Mouse (Mus musculus): ENCODE measurements around the gene Ano6. TPM values are rescaled to one million over a fixed set of nuclear protein-coding genes. Genes with fewer than 3 reads are reported as not detected.

Ano6 gene
- polyA plus RNA-seq, 1 experiment from 2014 or later = 24.6 TPM

DNA sequence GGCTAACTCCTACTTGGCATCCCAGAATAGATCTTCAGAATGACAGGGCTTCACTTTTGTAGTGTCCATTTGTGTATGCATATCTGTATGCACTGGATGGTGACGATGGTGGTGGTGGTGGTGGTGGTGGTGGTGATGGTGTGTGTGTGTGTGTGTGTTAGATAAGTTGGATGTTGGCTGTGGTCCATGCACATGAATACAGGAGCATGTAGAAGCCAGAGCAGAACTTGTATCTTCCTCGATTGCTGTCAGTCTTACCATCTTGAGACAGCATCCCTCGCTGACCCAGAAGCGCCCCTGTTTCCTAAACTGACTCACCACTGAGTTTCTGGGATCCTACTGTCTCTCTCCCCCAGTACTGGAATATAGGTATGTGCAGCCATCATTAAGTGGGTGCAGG, 131.0 kb downstream of the Ano6 start:
- no peaks in the 10 kb centered on the region for H3K27me3 ChIP-seq (ENCODE audit: control insufficient read depth, insufficient read depth, low read depth, low read length)
- no peak overlapping the region for H3K4me3 ChIP-seq (ENCODE audit: low read depth, low read length)
- no peaks in the 10 kb centered on the region for H3K9me3 ChIP-seq (replicated peaks; ENCODE audit: control insufficient read depth, low read length, poor library complexity, severe bottlenecking)
- no peaks in the 10 kb centered on the region for H3K36me3 ChIP-seq (ENCODE audit: control insufficient read depth, insufficient read depth, low read length)
- no peak overlapping the region for H3K4me2 ChIP-seq (ENCODE audit: low read length)
- H3K4me1 ChIP-seq (ENCODE audit: control insufficient read depth, insufficient read depth, low read length) = peaks cover 13% of the 10 kb centered on the region
- 95% methylated on average over 4 of the region's 4 CpGs for WGBS
- no peak overlapping the region for H3K27ac ChIP-seq (ENCODE audit: low read length)
- H3K9ac ChIP-seq (ENCODE audit: low read depth, low read length) = no peak overlapping the region
- ATAC-seq = no peak

DNA sequence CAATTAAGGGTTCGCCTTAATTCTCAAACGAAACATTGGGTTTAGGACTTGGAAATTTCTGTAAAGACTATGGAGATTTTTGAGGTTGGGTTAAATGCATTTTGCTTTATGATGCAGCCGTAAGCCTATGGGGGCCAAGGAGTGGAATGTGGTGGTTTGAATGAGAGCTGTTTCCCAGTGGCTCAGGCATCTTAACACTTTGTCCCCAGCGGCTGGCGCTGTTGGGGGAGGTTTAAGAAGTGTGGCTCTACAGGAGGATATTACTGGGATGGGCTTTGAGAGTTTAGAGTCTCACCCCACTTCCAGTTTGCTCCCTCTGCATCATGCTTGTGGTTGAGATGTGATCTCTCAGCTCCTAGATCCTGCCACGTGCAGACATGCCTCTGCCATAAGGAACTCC, 131.9 kb downstream of the Ano6 start:
- WGBS = 84% methylated on average over 6 of the region's 6 CpGs
- H3K4me1 ChIP-seq (ENCODE audit: control insufficient read depth, insufficient read depth, low read length) = peaks cover 13% of the 10 kb centered on the region
- no peak overlapping the region for H3K9ac ChIP-seq (ENCODE audit: low read depth, low read length)
- no peak overlapping the region for H3K4me3 ChIP-seq (ENCODE audit: low read depth, low read length)
- no peaks in the 10 kb centered on the region for H3K36me3 ChIP-seq (ENCODE audit: control insufficient read depth, insufficient read depth, low read length)
- no peak overlapping the region for H3K4me2 ChIP-seq (ENCODE audit: low read length)
- H3K9me3 ChIP-seq (replicated peaks; ENCODE audit: control insufficient read depth, low read length, poor library complexity, severe bottlenecking) = no peaks in the 10 kb centered on the region
- no peak overlapping the region for H3K27ac ChIP-seq (ENCODE audit: low read length)
- H3K27me3 ChIP-seq (ENCODE audit: control insufficient read depth, insufficient read depth, low read depth, low read length) = no peaks in the 10 kb centered on the region
- ATAC-seq = no peak

DNA sequence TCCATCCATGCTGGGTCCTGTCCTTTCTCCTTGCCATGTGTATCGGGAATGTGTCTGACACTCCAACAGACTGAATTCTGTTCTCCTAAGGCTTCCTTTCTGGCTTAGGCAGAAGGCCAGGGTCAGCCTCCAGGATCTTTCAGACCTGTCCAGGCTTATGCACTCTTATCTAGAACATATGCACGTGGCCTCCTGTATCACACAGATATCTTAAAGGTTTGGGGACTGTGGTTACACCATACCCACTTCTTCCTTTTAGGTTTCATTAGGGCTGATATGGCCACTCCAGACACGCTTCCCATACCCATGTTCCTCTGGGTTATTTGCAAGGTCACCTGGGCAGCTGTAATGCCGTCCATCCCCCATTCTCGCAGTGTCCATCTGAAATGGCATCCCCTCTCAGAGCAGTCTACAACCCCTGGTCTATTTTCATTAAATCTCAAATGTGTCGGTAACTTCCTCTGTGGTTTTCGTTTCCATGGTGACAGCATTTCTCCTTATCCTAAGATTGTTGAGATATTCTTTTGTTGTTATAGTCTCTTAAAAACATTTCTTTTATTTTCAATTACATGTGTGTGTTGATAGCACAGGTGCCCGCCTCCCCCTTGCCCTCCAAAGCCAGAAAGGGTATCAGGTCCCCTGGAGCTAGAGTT, 134.8 kb downstream of the Ano6 start:
- no peak overlapping the region for H3K9ac ChIP-seq (ENCODE audit: low read depth, low read length)
- H3K4me1 ChIP-seq (ENCODE audit: control insufficient read depth, insufficient read depth, low read length) = peaks cover 8% of the 10 kb centered on the region
- no peak overlapping the region for H3K4me3 ChIP-seq (ENCODE audit: low read depth, low read length)
- 0 out of 2 replicates have a peak, but pooled peaks cover under 1% of the 10 kb centered on the region for H3K36me3 ChIP-seq (ENCODE audit: control insufficient read depth, insufficient read depth, low read length)
- ATAC-seq = no peak
- no peak overlapping the region for H3K4me2 ChIP-seq (ENCODE audit: low read length)
- WGBS = 81% methylated on average over 8 of the region's 8 CpGs
- no peaks in the 10 kb centered on the region for H3K9me3 ChIP-seq (replicated peaks; ENCODE audit: control insufficient read depth, low read length, poor library complexity, severe bottlenecking)
- H3K27me3 ChIP-seq (ENCODE audit: control insufficient read depth, insufficient read depth, low read depth, low read length) = no peaks in the 10 kb centered on the region
- no peak overlapping the region for H3K27ac ChIP-seq (ENCODE audit: low read length)

DNA sequence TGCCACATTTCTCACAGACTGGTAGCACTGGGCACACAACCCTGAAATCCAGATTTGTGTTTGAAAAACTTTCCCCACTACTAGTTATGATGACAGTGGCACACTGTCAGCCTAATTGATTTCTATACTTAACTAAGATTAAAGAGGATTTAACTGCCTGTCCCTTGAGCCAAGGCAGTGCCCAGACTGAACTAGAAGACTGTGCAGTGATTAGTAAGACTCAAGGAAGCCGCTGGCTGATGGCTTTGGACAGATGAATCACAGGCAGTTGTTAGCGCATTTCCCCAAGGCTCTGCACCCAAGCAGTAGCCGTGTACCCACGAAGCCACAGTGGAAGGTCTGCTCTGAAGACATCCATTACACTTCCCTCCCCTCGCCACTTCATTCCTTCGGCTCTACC, 138.4 kb downstream of the Ano6 start:
- no peak overlapping the region for H3K27ac ChIP-seq (ENCODE audit: low read length)
- peaks cover 8% of the 10 kb centered on the region for H3K4me1 ChIP-seq (ENCODE audit: control insufficient read depth, insufficient read depth, low read length)
- no peak for ATAC-seq
- H3K9me3 ChIP-seq (replicated peaks; ENCODE audit: control insufficient read depth, low read length, poor library complexity, severe bottlenecking) = no peaks in the 10 kb centered on the region
- no peak overlapping the region for H3K4me2 ChIP-seq (ENCODE audit: low read length)
- H3K9ac ChIP-seq (ENCODE audit: low read depth, low read length) = no peak overlapping the region
- no peaks in the 10 kb centered on the region for H3K27me3 ChIP-seq (ENCODE audit: control insufficient read depth, insufficient read depth, low read depth, low read length)
- H3K4me3 ChIP-seq (ENCODE audit: low read depth, low read length) = no peak overlapping the region
- H3K36me3 ChIP-seq (ENCODE audit: control insufficient read depth, insufficient read depth, low read length) = 0 out of 2 replicates have a peak, but pooled peaks cover 2% of the 10 kb centered on the region
- WGBS = 84% methylated on average over 6 of the region's 6 CpGs

DNA sequence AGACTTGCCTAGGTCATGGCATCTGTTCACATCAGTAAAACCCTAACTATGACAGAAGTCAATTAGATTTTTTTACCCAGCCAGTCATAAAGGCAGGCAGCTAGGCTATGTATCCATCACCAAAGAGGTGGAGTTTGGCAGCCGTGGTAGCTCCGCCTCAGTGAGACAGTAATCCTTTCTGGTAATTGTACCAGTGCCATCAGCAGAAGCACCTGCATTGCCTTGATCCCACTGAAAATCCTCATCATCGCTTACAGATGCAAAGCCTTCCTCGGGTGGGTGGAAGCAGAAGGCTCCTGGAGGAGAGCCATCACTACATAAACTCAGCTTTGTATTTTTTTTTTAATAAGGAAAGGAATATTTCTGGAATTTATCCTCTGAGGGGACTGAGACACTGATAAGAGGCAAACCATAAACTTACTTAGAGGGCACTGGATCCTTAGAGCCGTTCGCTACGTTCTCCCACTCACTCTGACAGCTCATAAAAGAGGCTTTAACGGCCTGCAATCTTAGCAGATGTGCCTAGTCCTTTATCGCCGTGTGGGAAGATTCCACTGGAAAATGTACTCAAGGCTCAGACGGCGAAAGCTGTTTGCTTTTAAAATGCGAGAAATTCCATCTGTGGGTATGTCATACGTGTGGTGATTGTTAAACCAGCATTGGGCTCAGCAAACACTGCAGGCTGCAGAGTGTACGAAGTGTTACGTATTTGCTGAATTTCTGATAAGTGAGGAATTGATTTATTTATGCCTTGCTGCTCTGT, 140.6 kb downstream of the Ano6 start:
- Histone ChIP-seq H3K9me3 (replicated peaks; ENCODE audit: control insufficient read depth, low read length, poor library complexity, severe bottlenecking) (no peaks in the 10 kb centered on the region), H3K27me3 (ENCODE audit: control insufficient read depth, insufficient read depth, low read depth, low read length) (no peaks in the 10 kb centered on the region), H3K4me3 (ENCODE audit: low read depth, low read length) (no peak overlapping the region), H3K4me2 (ENCODE audit: low read length) (no peak overlapping the region), H3K9ac (ENCODE audit: low read depth, low read length) (no peak overlapping the region), H3K27ac (ENCODE audit: low read length) (peak overlapping the region; percentile 47; the same call in 1 of the 2 replicates), H3K4me1 (ENCODE audit: control insufficient read depth, insufficient read depth, low read length) (peaks cover 4% of the 10 kb centered on the region; the same call in 1 of the 2 replicates), H3K36me3 (ENCODE audit: control insufficient read depth, insufficient read depth, low read length) (0 out of 2 replicates have a peak, but pooled peaks cover 2% of the 10 kb centered on the region)
- ATAC-seq = no peak
- 66% methylated on average over 16 of the region's 16 CpGs for WGBS

DNA sequence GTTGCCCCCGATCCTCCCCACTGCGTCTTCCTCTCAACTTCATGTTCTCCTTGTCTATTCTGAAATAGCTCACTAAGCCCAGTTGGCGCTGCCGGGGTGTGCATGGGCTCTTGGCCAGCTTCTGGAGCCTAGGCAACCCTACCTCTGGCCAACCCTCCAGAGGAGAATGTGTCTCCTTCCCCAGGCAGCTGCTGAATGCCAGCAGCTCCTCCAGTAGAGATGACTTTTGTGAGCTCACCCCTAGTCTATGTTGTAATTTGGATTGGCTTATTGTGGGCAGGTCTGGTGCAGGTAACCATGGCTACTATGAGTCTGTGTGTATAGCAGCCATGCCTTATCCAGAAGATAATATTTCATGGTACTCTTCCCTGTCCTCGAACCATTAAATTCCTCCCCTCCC, 141.7 kb downstream of the Ano6 start:
- H3K27ac ChIP-seq (ENCODE audit: low read length) = 0 out of 2 replicates have a peak overlapping the region, but pooled peaks have one; percentile 23
- ATAC-seq = 0 out of 2 replicates have a peak, but pooled peaks have one; percentile 36

DNA sequence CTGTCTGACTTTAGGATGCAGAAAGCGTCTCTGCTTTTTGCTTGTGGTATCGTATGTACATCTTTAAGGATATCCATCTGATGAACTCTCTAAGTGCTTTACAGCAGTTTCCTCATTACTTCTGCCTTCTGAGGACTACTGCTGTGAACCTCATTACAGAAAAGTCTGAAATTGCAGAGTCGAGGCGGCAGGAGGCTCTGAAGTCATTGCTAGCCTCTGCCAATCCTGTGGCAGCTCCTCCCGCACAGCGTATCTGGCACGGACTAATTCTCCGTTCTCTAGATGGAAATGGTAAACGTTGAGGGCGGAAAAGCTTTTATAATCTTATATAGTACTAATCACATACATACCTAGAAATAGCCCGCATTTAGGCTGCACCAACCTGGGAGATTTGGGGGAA, 144.5 kb downstream of the Ano6 start:
- 65% methylated on average over 11 of the region's 11 CpGs for WGBS
- no peak overlapping the region for H3K4me3 ChIP-seq (ENCODE audit: low read depth, low read length)
- no peaks in the 10 kb centered on the region; the same call in 1 of the 2 replicates for H3K9me3 ChIP-seq (replicated peaks; ENCODE audit: control insufficient read depth, low read length, poor library complexity, severe bottlenecking)
- peaks cover 4% of the 10 kb centered on the region; the same call in 1 of the 2 replicates for H3K4me1 ChIP-seq (ENCODE audit: control insufficient read depth, insufficient read depth, low read length)
- no peak overlapping the region; the same call in 1 of the 2 replicates for H3K4me2 ChIP-seq (ENCODE audit: low read length)
- H3K9ac ChIP-seq (ENCODE audit: low read depth, low read length) = no peak overlapping the region
- peaks cover 10% of the 10 kb centered on the region; the same call in 1 of the 2 replicates for H3K36me3 ChIP-seq (ENCODE audit: control insufficient read depth, insufficient read depth, low read length)
- ATAC-seq = 0 out of 2 replicates have a peak, but pooled peaks have one; percentile 60
- H3K27ac ChIP-seq (ENCODE audit: low read length) = no peak overlapping the region
- H3K27me3 ChIP-seq (ENCODE audit: control insufficient read depth, insufficient read depth, low read depth, low read length) = no peaks in the 10 kb centered on the region

More for the DNA sequence above, 141.7 kb downstream of the Ano6 start:
- Histone ChIP-seq H3K27me3 (ENCODE audit: control insufficient read depth, insufficient read depth, low read depth, low read length) (no peaks in the 10 kb centered on the region), H3K9me3 (replicated peaks; ENCODE audit: control insufficient read depth, low read length, poor library complexity, severe bottlenecking) (no peaks in the 10 kb centered on the region), H3K36me3 (ENCODE audit: control insufficient read depth, insufficient read depth, low read length) (0 out of 2 replicates have a peak, but pooled peaks cover 4% of the 10 kb centered on the region), H3K4me1 (ENCODE audit: control insufficient read depth, insufficient read depth, low read length) (peaks cover 4% of the 10 kb centered on the region; the same call in 1 of the 2 replicates), H3K9ac (ENCODE audit: low read depth, low read length) (no peak overlapping the region), H3K4me2 (ENCODE audit: low read length) (no peak overlapping the region), H3K4me3 (ENCODE audit: low read depth, low read length) (no peak overlapping the region)
- WGBS = 83% methylated on average over 5 of the region's 5 CpGs

- no peaks in the 10 kb centered on the region for H3K27me3 ChIP-seq (ENCODE audit: control insufficient read depth, insufficient read depth, low read depth, low read length)
- no peak overlapping the region for H3K4me2 ChIP-seq (ENCODE audit: low read length)
- no peaks in the 10 kb centered on the region; the same call in 1 of the 2 replicates for H3K9me3 ChIP-seq (replicated peaks; ENCODE audit: control insufficient read depth, low read length, poor library complexity, severe bottlenecking)
- peaks cover 6% of the 10 kb centered on the region for H3K36me3 ChIP-seq (ENCODE audit: control insufficient read depth, insufficient read depth, low read length)
- no peak overlapping the region for H3K9ac ChIP-seq (ENCODE audit: low read depth, low read length)
- H3K27ac ChIP-seq (ENCODE audit: low read length) = no peak overlapping the region
- no peak overlapping the region for H3K4me3 ChIP-seq (ENCODE audit: low read depth, low read length)
- H3K4me1 ChIP-seq (ENCODE audit: control insufficient read depth, insufficient read depth, low read length) = peaks cover 9% of the 10 kb centered on the region
- ATAC-seq = no peak
- WGBS = 68% methylated on average over 4 of the region's 4 CpGs
These were observed 152.8 kb downstream of the Ano6 start for GRCm38 (mm10) chr15:95943470-95943869.

- peaks cover 9% of the 10 kb centered on the region for H3K4me1 ChIP-seq (ENCODE audit: control insufficient read depth, insufficient read depth, low read length)
- no peak for ATAC-seq
- no peak overlapping the region for H3K4me3 ChIP-seq (ENCODE audit: low read depth, low read length)
- H3K27me3 ChIP-seq (ENCODE audit: control insufficient read depth, insufficient read depth, low read depth, low read length) = no peaks in the 10 kb centered on the region
- no peak overlapping the region for H3K27ac ChIP-seq (ENCODE audit: low read length)
- H3K36me3 ChIP-seq (ENCODE audit: control insufficient read depth, insufficient read depth, low read length) = no peaks in the 10 kb centered on the region; the same call in none of the 2 replicates
- H3K9ac ChIP-seq (ENCODE audit: low read depth, low read length) = no peak overlapping the region
- WGBS = 64% methylated on average over 6 of the region's 6 CpGs
- no peaks in the 10 kb centered on the region for H3K9me3 ChIP-seq (replicated peaks; ENCODE audit: control insufficient read depth, low read length, poor library complexity, severe bottlenecking)
- no peak overlapping the region for H3K4me2 ChIP-seq (ENCODE audit: low read length)
These were observed 153.7 kb downstream of the Ano6 start for GRCm38 (mm10) chr15:95944299-95944698.

All from midbrain, embryonic 16.5 days (tissue).